Mouse (Mus musculus) midbrain, embryonic 13.5 days (tissue): Measurements from ENCODE around the gene Syt12. TPM values are rescaled to one million over a fixed set of nuclear protein-coding genes. Genes with fewer than 3 reads are reported as not detected.

Source experiments
- polyA plus RNA-seq: library from polyadenylated mRNA; unstranded; fragments of >200 nt; fragmentation: Nextera tagmentation; extraction: Ambion mirVana; gene quantifications from 2 replicates; pipeline ENCODE4 v1.2.1, GENCODE M21; 2015

The Syt12 gene
- polyA plus RNA-seq, 1 experiment from 2014 or later, result 1.7 TPM

Other genes starting within 250 kb of the Syt12 start
- 14.5 and 15.3 TPM in 2 replicates for gene Pold4, start 245.5 kb downstream of the Syt12 start, polyA plus RNA-seq
- 6.0 and 8.7 TPM in 2 replicates for gene Ssh3, start 208.3 kb downstream of the Syt12 start, polyA plus RNA-seq
- 23.4 and 27.8 TPM in 2 replicates for gene Ankrd13d, start 194.3 kb downstream of the Syt12 start, polyA plus RNA-seq
- 18.0 and 20.9 TPM in 2 replicates for gene Grk2, start 171.2 kb downstream of the Syt12 start, polyA plus RNA-seq
- gene Kdm2a, start 79.2 kb downstream of the Syt12 start, polyA plus RNA-seq, result 37.5 and 43.0 TPM in 2 replicates
- 4.2 and 10.3 TPM in 2 replicates for gene Rhod, start 38.0 kb downstream of the Syt12 start, polyA plus RNA-seq
- not detected in 2 replicates for gene 2010003K11Rik, start 21.1 kb upstream of the Syt12 start, polyA plus RNA-seq
- gene Pcx, start 33.0 kb upstream of the Syt12 start, polyA plus RNA-seq, result 18.7 and 20.7 TPM in 2 replicates
- gene Lrfn4, start 138.2 kb upstream of the Syt12 start, polyA plus RNA-seq, result 8.8 and 10.1 TPM in 2 replicates
- 56.8 and 59.9 TPM in 2 replicates for gene Rce1, start 148.2 kb upstream of the Syt12 start, polyA plus RNA-seq
- gene Gm960, start 221.2 kb upstream of the Syt12 start, polyA plus RNA-seq, result 3.8 and 5.0 TPM in 2 replicates
- 29.8 and 31.9 TPM in 2 replicates for gene Sptbn2, start 233.7 kb upstream of the Syt12 start, polyA plus RNA-seq